Comparison of ENCODE assay signal across 13 mouse cellular contexts in the genomic region with DNA sequence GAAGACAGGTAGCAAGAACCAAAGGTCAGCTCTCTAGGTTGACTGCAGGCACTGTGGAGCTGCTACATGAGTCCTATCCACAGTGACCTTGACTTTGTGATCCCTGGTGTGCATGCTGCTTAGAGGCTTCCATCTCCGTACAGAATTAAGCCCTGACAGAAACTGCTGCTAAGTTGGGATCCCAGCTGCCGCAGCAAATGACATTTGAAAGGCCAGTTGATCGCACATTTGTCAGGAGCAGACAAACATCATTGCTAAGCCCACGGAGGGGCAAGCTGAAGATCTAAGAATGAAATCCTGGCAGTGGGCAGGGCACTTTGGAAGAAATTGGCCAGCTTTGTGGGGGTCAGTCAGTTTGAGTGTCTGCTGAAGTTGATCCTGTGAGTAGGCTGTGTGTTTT. TPM values are rescaled to one million over a fixed set of nuclear protein-coding genes. Genes with fewer than 3 reads are reported as not detected.
DNase-seq lines count a peak whose midpoint lies in the region; ATAC-seq and TF ChIP-seq lines count a peak whose summit lies in the region.
"Had no signal": no experiment of that assay in that cellular context is flagged by ENCODE, and none has a peak within 500 bp of the region (broad histone marks: within the 10 kb centered on the region; RNA-seq: fewer than 3 reads in every experiment).

No protein-coding gene starts in this region.

- ATAC-seq in stomach, postnatal 0 days (ENCODE audit: low FRiP score, low TSS enrichment) = no peak
- ATAC-seq: activated CD4-positive, CD25-positive, alpha-beta regulatory T cell, adult 4 months had no signal

- no peak for TF ChIP-seq EP300 in stomach, postnatal 0 days (optimal IDR thresholded peaks at IDR 0.05)

- TF ChIP-seq POLR2A in thymus, adult 2 months (IDR thresholded peaks at IDR 0.05; ENCODE audit: control insufficient read depth, extremely low read depth, insufficient read depth, low read length, poor library complexity) = no peak

- no peak for TF ChIP-seq CTCF in layer of hippocampus, adult 2 months (conservative IDR thresholded peaks at IDR 0.05)
- TF ChIP-seq CTCF in thymus, adult 2 months (IDR thresholded peaks at IDR 0.05; ENCODE audit: borderline replicate concordance, control insufficient read depth, extremely low read depth, insufficient read depth, low read length, poor library complexity) = no peak
- no peak for TF ChIP-seq CTCF in stomach, postnatal 0 days (IDR thresholded peaks at IDR 0.05; ENCODE audit: low read depth)

- DNase-seq in heart, embryonic 10.5 days (ENCODE audit: low spot score) = no peak
- no peak for DNase-seq in heart, adult 9 months (ENCODE audit: low spot score in 2 of 2)
- DNase-seq in layer of hippocampus, adult 2 months (ENCODE audit: low spot score in 2 of 2) = no peak
- DNase-seq in layer of hippocampus, postnatal 14 days (ENCODE audit: low spot score in 2 of 2) = no peak
- DNase-seq in thymus, adult 2 months = no peak
- DNase-seq in thymus, postnatal 0 days (ENCODE audit: low spot score) = no peak
- DNase-seq in right cerebral cortex, adult 18-20 months = no peak
- DNase-seq in stomach, postnatal 0 days (ENCODE audit: low spot score) = no peak
- DNase-seq: cerebellum, adult 11-12 months had no signal

- H3K9ac ChIP-seq in stomach, postnatal 0 days (ENCODE audit: low read length) = no peak overlapping the region
- H3K9ac ChIP-seq: hindbrain, embryonic 12.5 days; liver, embryonic 15.5 days had no signal

- H3K4me1 ChIP-seq in heart, embryonic 10.5 days = peaks cover 61% of the 10 kb centered on the region
- peaks cover 67% of the 10 kb centered on the region for H3K4me1 ChIP-seq in thymus, adult 2 months (replicated peaks; ENCODE audit: control insufficient read depth, insufficient read depth, low read length)
- H3K4me1 ChIP-seq in stomach, postnatal 0 days (replicated peaks; ENCODE audit: control insufficient read depth, insufficient read depth) = peaks cover 4% of the 10 kb centered on the region

- no peak overlapping the region for H3K4me2 ChIP-seq in stomach, postnatal 0 days (replicated peaks; ENCODE audit: low read depth)
- H3K4me2 ChIP-seq: hindbrain, embryonic 12.5 days; liver, embryonic 15.5 days had no signal

- H3K4me3 ChIP-seq in heart, embryonic 10.5 days = no peak overlapping the region
- H3K4me3 ChIP-seq in layer of hippocampus, adult 2 months = no peak overlapping the region
- no peak overlapping the region for H3K4me3 ChIP-seq in thymus, adult 2 months (ENCODE audit: control insufficient read depth, insufficient read depth, low read length)
- H3K4me3 ChIP-seq in stomach, postnatal 0 days (ENCODE audit: low read depth, low read length) = no peak overlapping the region
- H3K4me3 ChIP-seq: hindbrain, embryonic 12.5 days; liver, embryonic 15.5 days had no signal

- no peaks in the 10 kb centered on the region for H3K9me3 ChIP-seq in heart, embryonic 10.5 days
- no peaks in the 10 kb centered on the region for H3K9me3 ChIP-seq in stomach, postnatal 0 days (ENCODE audit: control insufficient read depth, low read length)
- H3K9me3 ChIP-seq: hindbrain, embryonic 12.5 days; liver, embryonic 15.5 days had no signal

- H3K27ac ChIP-seq in heart, embryonic 10.5 days = peak overlapping the region; percentile 62; the same call in 1 of the 2 replicates
- peak overlapping the region; percentile 89 for H3K27ac ChIP-seq in layer of hippocampus, adult 2 months
- H3K27ac ChIP-seq in thymus, adult 2 months (ENCODE audit: control insufficient read depth, insufficient read depth, low read length) = peak overlapping the region; percentile 88
- no peak overlapping the region for H3K27ac ChIP-seq in stomach, postnatal 0 days (replicated peaks)
- H3K27ac ChIP-seq: hindbrain, embryonic 12.5 days; liver, embryonic 15.5 days had no signal

- H3K27me3 ChIP-seq in heart, embryonic 10.5 days (ENCODE audit: insufficient read depth, poor library complexity, severe bottlenecking) = no peaks in the 10 kb centered on the region
- H3K27me3 ChIP-seq in thymus, adult 2 months (ENCODE audit: control insufficient read depth, insufficient read depth, low read length) = no peaks in the 10 kb centered on the region
- no peaks in the 10 kb centered on the region for H3K27me3 ChIP-seq in stomach, postnatal 0 days (ENCODE audit: control insufficient read depth, insufficient read depth, low read length)
- H3K27me3 ChIP-seq: hindbrain, embryonic 12.5 days; liver, embryonic 15.5 days; Patski had no signal

- H3K36me3 ChIP-seq in heart, embryonic 10.5 days = no peaks in the 10 kb centered on the region
- no peaks in the 10 kb centered on the region for H3K36me3 ChIP-seq in thymus, adult 2 months (ENCODE audit: control insufficient read depth, insufficient read depth, low read length)
- no peaks in the 10 kb centered on the region for H3K36me3 ChIP-seq in stomach, postnatal 0 days (ENCODE audit: control insufficient read depth, insufficient read depth, low read length)
- H3K36me3 ChIP-seq: hindbrain, embryonic 12.5 days; liver, embryonic 15.5 days had no signal

- 69% methylated on average over 4 of the region's 4 CpGs for WGBS in heart, embryonic 10.5 days
- 89% methylated on average over 4 of the region's 4 CpGs for WGBS in thymus, adult 2 months
- 63% methylated on average over 4 of the region's 4 CpGs for WGBS in stomach, postnatal 0 days

RNA-seq across cellular contexts. Expression of a gene that starts 51.9 kb away (rescaled TPM):
- 11.2 and 13.4 TPM in 2 replicates for polyA plus RNA-seq in heart, embryonic 10.5 days (2016; fragmentation: Nextera tagmentation; extraction: Ambion mirVana)
- total RNA-seq in layer of hippocampus, adult 2 months (2021) = 10 to 100 TPM; 91.3 to 94.9 TPM
- total RNA-seq in layer of hippocampus, postnatal 14 days (2021) = 100 to 1,000 TPM; 118 to 128 TPM
- 132 and 143 TPM in 2 replicates for polyA plus RNA-seq in thymus, adult 2 months (2012; rRNA removed)
- polyA plus RNA-seq in thymus, postnatal 0 days (2015; fragmentation: Nextera tagmentation; extraction: Ambion mirVana) = 16.0 and 19.1 TPM in 2 replicates
- polyA plus RNA-seq in stomach, postnatal 0 days (2015; fragmentation: Nextera tagmentation; extraction: Ambion mirVana) = 7.2 and 7.6 TPM in 2 replicates
